Mouse (Mus musculus) spleen, adult 2 months (tissue): ENCODE data around the gene Prop1.

Source experiments
- CTCF ChIP-seq: fragments of 200-500 bp; IDR thresholded peaks from 2 replicates; pipeline ENCODE4 v1.5.1; 2011; ENCODE audit warnings: mild to moderate bottlenecking, inconsistent platforms; ENCODE audit not compliant: insufficient read depth, insufficient read length, insufficient replicate concordance; ENCODE audit errors: extremely low read depth
- POLR2A ChIP-seq: fragments of 200-500 bp; IDR thresholded peaks from 2 replicates; pipeline ENCODE4 v1.6.1; 2011; ENCODE audit warnings: low read depth, low read length, inconsistent platforms

GRCm38 (mm10) chr11:50952290-50952689, 1.3 kb downstream of the Prop1 start:
- no peak for TF ChIP-seq CTCF
- no peak for TF ChIP-seq POLR2A
